Mouse (Mus musculus): Measurements from ENCODE around the gene Gm42957. TPM values are rescaled to one million over a fixed set of nuclear protein-coding genes. Genes with fewer than 3 reads are reported as not detected.

Gene Gm42957
- polyA plus RNA-seq, 1 experiment, result not detected

- peak overlapping the region; percentile 98 for H3K4me3 ChIP-seq (ENCODE audit: low read depth, low read length)
- H3K36me3 ChIP-seq (ENCODE audit: control insufficient read depth, insufficient read depth, low read length), result peaks cover 17% of the 10 kb centered on the region
- TF ChIP-seq CTCF (IDR thresholded peaks at IDR 0.05; ENCODE audit: extremely low read depth, insufficient read length, insufficient replicate concordance, low read depth, low read length), result no peak
- TF ChIP-seq POLR2A (IDR thresholded peaks at IDR 0.05; ENCODE audit: low read depth, low read length), result peak; percentile 77
- under 1% methylated on average over 75 of the region's 85 CpGs for WGBS
- peak overlapping the region; percentile 88 for H3K27ac ChIP-seq (ENCODE audit: insufficient read depth, low read depth, low read length)
- no peaks in the 10 kb centered on the region for H3K27me3 ChIP-seq (ENCODE audit: control insufficient read depth, insufficient read depth, low read length)
- 0 out of 2 replicates have a peak, but pooled peaks cover 2% of the 10 kb centered on the region for H3K4me1 ChIP-seq (ENCODE audit: control insufficient read depth, insufficient read depth, insufficient read length, low read length)
Observed at GRCm38 (mm10) chr3:96696766-96697732, 61.8 kb downstream of the Gm42957 start.

DNA sequence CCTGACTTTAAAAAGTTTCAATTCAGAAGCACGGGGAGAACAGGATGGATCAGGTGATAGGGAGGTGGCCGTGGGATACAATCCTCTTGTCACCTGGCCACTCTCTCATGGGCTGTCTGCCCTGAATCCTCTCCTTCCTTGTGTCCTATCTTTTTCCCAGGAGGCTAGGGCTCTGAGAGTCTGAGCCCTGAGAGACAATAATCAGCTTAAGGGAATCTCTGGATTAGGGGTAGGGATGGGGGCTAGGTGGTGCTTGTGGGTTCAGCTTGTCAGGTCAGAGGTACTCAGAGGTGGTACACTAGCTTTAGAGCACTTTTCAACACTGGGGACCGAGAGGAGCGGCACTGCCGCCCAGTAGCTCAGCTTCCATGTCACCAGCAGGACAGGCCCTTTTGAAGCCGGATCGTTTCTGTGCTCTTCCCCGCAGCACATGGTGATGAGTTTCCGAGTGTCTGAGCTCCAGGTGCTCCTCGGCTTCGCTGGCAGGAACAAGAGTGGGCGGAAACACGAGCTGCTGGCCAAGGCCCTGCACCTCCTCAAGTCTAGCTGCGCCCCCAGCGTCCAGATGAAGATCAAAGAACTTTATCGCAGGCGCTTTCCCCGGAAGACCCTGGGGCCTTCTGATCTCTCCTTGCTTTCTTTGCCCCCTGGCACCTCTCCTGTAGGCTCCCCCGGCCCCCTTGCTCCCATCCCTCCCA lies 63.9 kb downstream of the Gm42957 start:
- no peak overlapping the region for H3K27ac ChIP-seq (ENCODE audit: insufficient read depth, low read depth, low read length)
- H3K4me3 ChIP-seq (ENCODE audit: low read depth, low read length), result no peak overlapping the region
- no peaks in the 10 kb centered on the region for H3K27me3 ChIP-seq (ENCODE audit: control insufficient read depth, insufficient read depth, low read length)
- WGBS, result 82% methylated on average over 19 of the region's 19 CpGs
- H3K4me1 ChIP-seq (ENCODE audit: control insufficient read depth, insufficient read depth, insufficient read length, low read length), result no peaks in the 10 kb centered on the region
- H3K36me3 ChIP-seq (ENCODE audit: control insufficient read depth, insufficient read depth, low read length), result peaks cover 30% of the 10 kb centered on the region
- TF ChIP-seq POLR2A (IDR thresholded peaks at IDR 0.05; ENCODE audit: low read depth, low read length) (no peak), CTCF (IDR thresholded peaks at IDR 0.05; ENCODE audit: extremely low read depth, insufficient read length, insufficient replicate concordance, low read depth, low read length) (no peak)

DNA sequence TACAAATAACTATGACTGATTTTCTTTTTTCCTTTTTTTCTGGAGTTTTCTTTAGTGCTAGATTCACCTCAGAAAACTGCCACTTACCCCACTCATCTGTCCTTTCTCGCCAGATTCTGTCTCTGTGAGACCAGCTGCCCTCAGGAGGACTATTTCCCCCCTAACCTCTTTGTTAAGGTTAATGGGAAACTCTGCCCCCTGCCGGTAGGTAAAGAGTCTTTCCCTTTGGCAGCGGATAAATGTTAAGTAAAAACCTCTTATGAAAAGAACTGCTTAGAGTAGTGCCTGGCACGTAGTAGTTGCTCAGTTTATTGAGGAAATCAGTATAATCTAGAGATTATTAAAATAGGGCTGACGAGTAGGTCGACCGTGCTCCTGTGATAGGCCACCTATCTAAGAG lies 65.1 kb downstream of the Gm42957 start:
- no peak overlapping the region for H3K27ac ChIP-seq (ENCODE audit: insufficient read depth, low read depth, low read length)
- TF ChIP-seq CTCF (IDR thresholded peaks at IDR 0.05; ENCODE audit: extremely low read depth, insufficient read length, insufficient replicate concordance, low read depth, low read length) (no peak), POLR2A (IDR thresholded peaks at IDR 0.05; ENCODE audit: low read depth, low read length) (no peak)
- H3K4me3 ChIP-seq (ENCODE audit: low read depth, low read length), result no peak overlapping the region
- no peaks in the 10 kb centered on the region for H3K27me3 ChIP-seq (ENCODE audit: control insufficient read depth, insufficient read depth, low read length)
- peaks cover 38% of the 10 kb centered on the region for H3K36me3 ChIP-seq (ENCODE audit: control insufficient read depth, insufficient read depth, low read length)
- no peaks in the 10 kb centered on the region for H3K4me1 ChIP-seq (ENCODE audit: control insufficient read depth, insufficient read depth, insufficient read length, low read length)
- WGBS, result 39% methylated on average over 7 of the region's 7 CpGs

- 92% methylated on average over 4 of the region's 4 CpGs for WGBS
- H3K4me3 ChIP-seq (ENCODE audit: low read depth, low read length), result no peak overlapping the region
Observed at GRCm38 (mm10) chr3:96701003-96701402, 65.7 kb downstream of the Gm42957 start.

More at GRCm38 (mm10) chr3:96701003-96701402, 65.7 kb downstream of the Gm42957 start:
- no peak for TF ChIP-seq CTCF (IDR thresholded peaks at IDR 0.05; ENCODE audit: extremely low read depth, insufficient read length, insufficient replicate concordance, low read depth, low read length)
- TF ChIP-seq POLR2A (IDR thresholded peaks at IDR 0.05; ENCODE audit: low read depth, low read length), result no peak
- Histone ChIP-seq H3K27ac (ENCODE audit: insufficient read depth, low read depth, low read length) (no peak overlapping the region), H3K4me1 (ENCODE audit: control insufficient read depth, insufficient read depth, insufficient read length, low read length) (no peaks in the 10 kb centered on the region), H3K36me3 (ENCODE audit: control insufficient read depth, insufficient read depth, low read length) (peaks cover 38% of the 10 kb centered on the region), H3K27me3 (ENCODE audit: control insufficient read depth, insufficient read depth, low read length) (no peaks in the 10 kb centered on the region)

Other genes starting within 250 kb of the Gm42957 start
- gene BC107364, start 183.2 kb upstream of the Gm42957 start, polyA plus RNA-seq (2012; rRNA removed), result not detected in 2 replicates
- gene Hfe2, start 110.3 kb upstream of the Gm42957 start, polyA plus RNA-seq (2012; rRNA removed), result 0.06 TPM in 1 of 2 replicates, not detected in the other
- gene Txnip, start 77.5 kb upstream of the Gm42957 start, polyA plus RNA-seq (2012; rRNA removed), result 167 and 384 TPM in 2 replicates
- gene Gm16253, start 58.5 kb upstream of the Gm42957 start, polyA plus RNA-seq (2012; rRNA removed), result not detected in 2 replicates
- 3.4 and 7.9 TPM in 2 replicates for gene Polr3gl, start 41.3 kb upstream of the Gm42957 start, polyA plus RNA-seq (2012; rRNA removed)
- gene Ankrd34a, start 38.8 kb upstream of the Gm42957 start, polyA plus RNA-seq (2012; rRNA removed), result 0.44 and 0.63 TPM in 2 replicates
- gene Lix1l, start 34.3 kb upstream of the Gm42957 start, polyA plus RNA-seq (2012; rRNA removed), result 2.9 and 7.6 TPM in 2 replicates
- 1.4 and 5.8 TPM in 2 replicates for gene Rbm8a, start 5.5 kb upstream of the Gm42957 start, polyA plus RNA-seq (2012; rRNA removed)
- gene Pex11b, start 98 bp upstream of the Gm42957 start, polyA plus RNA-seq (2012; rRNA removed), result 11.0 and 21.1 TPM in 2 replicates
- 0.49 and 0.53 TPM in 2 replicates for gene Itga10, start 10.1 kb downstream of the Gm42957 start, polyA plus RNA-seq (2012; rRNA removed)
- 0.74 and 1.8 TPM in 2 replicates for gene Ankrd35, start 34.7 kb downstream of the Gm42957 start, polyA plus RNA-seq (2012; rRNA removed)
- 10.1 and 17.9 TPM in 2 replicates for gene Pias3, start 60.9 kb downstream of the Gm42957 start, polyA plus RNA-seq (2012; rRNA removed)
- 0.70 and 1.2 TPM in 2 replicates for gene Nudt17, start 73.1 kb downstream of the Gm42957 start, polyA plus RNA-seq (2012; rRNA removed)
- 20.0 and 47.6 TPM in 2 replicates for gene Polr3c, start 92.2 kb downstream of the Gm42957 start, polyA plus RNA-seq (2012; rRNA removed)
- gene Rnf115, start 92.2 kb downstream of the Gm42957 start, polyA plus RNA-seq (2012; rRNA removed), result 7.5 and 17.7 TPM in 2 replicates
- 11.4 and 58.3 TPM in 2 replicates for gene Pdzk1, start 193.8 kb downstream of the Gm42957 start, polyA plus RNA-seq (2012; rRNA removed)
- 2.4 and 3.4 TPM in 2 replicates for gene Cd160, start 193.9 kb downstream of the Gm42957 start, polyA plus RNA-seq (2012; rRNA removed)